Mouse (Mus musculus) fat pad, adult 2 months (tissue): Measurements from ENCODE around the gene Fgd4.
A peak's percentile ranks its signal among the peaks of the same experiment; 100 is the strongest.
"Not testable (repeated sequence)": the region's sequence is repeated elsewhere in the genome, so short reads cannot be mapped to it uniquely, and the experiment has no call there.

Source experiments
- DNase-seq: peaks from one replicate; pipeline ENCODE4 v3.0.0-alpha.2; 2011; ENCODE audit warnings: low read depth, low spot score; ENCODE audit errors: extremely low read depth

Fgd4 gene

DNA sequence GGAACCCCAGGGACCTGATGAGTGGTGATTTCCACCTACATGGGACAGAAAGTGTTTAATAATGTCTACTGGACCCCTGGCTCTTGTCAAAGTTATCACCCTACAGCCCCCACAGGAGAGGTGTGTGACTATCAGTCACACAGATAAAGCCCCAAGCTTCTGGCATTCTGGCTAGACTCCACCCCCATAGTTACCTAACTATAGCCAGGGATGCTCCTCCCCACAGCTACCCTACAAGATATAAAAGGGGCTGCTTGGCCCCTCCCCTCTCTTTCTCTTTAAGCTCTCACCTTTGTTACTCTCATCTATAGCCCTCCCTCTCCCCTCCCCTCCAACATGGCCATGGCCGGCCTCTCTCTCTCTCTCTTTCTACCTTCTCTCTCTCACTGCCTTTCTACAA, 53.7 kb downstream of the Fgd4 start:
- no peak for DNase-seq

DNA sequence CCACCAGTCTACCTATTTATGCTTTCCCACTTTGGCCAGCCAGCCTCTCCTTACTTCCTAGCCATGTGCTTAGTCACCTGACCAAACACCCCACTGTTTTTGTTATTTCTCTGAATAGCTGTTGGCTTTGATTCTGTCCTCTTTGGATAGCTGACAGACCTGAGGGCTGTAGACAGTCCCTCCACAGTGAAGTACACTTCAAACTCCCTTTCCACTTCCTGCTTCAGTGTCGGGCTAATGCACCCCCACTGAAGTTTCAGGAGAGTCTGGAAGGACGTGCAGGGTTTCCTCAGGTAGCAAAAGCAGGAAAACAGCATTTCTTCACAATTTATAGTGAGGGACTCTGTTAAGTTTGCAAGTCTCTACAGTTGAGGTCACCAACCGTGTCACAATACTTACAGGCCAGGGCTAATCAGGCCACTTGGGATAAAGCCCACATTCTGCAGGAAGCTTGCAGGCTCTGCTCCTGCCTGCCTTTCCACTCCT, 57.4 kb downstream of the Fgd4 start:
- no peak for DNase-seq

DNA sequence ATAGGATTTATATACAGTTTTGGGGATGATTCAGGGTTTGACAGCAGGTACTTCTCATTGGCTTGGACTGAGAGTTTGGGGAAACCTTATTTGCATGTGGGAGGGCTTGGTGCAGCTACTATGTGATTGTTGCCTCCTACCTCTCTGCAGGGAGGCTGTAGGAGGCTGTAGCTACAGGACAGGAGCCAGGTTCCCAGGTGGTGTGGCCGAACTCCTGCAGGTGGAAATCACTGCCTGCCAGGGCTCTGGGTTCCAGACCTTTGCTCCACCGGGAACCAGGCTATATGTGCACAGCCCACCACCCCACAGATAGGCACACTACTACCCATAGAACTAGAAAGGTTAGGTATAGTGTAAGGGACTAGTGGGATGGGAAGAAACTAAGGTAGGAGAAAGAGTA, 61.0 kb downstream of the Fgd4 start:
- DNase-seq: not testable (repeated sequence)

DNA sequence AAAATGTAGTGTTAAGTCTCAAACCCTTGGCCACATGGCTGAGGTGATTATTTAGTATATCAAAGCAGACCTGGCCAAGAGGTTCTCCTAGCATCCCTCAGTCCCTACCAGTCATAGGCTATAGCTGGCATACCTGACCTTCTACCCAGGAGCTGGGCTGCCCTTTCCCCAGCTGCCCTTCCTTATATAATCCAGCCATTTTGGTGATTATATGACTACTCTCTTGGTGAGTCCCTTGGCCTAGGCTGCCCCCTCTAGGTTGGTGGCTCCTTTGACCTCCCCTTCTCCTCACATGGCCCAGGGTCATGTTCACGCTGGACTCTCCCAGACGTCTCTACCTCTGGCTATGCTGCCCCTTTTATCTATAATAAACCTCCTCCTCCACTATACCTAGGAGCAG, 65.1 kb downstream of the Fgd4 start:
- no peak for DNase-seq

DNA sequence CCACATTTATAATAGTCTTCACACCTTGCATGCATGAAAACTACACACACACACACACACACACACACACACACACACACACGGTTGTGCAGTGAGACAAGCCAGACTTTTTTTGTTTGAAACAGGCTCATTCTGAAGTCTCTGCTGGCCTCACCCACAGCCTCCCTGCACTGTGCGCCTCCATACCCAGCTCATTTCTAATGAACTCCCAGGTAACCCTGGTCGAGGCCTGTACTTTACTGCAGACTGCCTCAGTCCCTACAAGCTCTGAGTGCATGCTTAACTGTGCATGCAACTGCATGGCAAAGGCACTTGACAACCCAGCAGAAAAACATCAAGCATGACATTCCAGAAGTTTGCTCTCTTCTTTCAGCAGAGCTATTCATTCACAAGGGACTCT, 72.3 kb downstream of the Fgd4 start:
- DNase-seq: no peak

DNA sequence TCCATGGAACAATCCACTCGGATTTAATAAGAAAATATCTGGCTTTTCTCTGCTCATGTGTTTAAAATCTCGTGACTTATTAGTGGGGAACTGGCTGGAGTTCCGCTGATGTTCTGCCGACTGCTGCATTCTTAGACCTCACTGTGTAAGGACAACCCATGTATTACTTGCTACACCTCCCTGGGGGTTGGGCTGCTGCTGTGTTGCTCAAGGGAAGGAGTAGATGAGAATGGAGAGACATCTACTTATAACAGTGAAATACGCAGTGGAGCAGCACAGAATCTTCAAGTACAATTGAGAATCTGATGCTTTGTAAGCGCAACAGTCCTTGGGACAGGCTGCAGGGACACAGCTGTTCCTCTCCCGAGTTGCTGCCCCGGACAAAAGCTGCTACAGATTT, 73.1 kb downstream of the Fgd4 start:
- DNase-seq: no peak

DNA sequence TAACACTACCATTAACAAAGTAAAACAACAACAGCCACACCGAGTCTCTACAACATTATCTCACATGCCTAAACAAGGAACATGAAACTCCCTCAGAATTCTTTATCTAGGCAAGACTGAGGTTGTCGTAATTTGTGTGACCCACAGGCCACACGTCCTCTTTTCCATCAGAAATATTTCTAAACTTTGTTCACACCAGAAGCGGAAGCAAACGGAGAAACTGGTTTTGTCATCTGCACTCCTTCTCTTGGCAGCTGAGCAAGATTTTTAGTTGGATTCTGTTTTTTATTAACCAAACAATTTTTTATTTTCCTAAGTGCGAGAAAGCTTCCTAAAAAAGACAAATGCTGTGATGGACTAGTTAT, 73.6 kb downstream of the Fgd4 start:
- DNase-seq: no peak

DNA sequence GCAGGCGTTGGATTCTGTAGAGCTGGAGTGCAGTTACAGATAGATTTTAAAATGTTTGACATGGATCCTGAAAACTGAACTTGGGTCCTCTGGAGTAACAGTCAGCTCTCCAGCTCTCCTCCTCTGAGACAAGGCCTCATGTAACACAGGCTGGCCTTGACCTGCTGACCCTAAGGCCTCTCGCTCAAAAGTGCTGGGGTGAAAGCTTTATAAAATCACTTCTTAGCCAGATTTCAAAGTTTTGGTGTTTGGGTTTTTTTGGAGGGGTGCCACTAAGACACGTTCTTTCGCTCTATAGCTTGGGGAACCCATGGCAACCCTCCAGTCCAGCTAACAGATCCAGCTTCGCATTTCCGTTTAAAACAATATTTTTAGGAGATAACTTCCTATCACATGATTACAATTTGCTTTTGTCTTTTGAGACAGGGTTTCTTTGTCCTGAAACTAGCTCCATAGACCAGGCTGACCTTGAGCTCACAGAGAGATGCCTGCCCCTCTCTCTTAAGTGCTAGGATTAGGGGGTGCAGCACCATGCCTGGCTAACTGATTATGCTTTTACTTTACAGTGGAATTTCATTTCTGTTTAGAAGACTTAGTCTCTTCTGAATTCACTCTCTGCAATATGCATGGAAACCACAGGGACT, 74.1 kb downstream of the Fgd4 start:
- no peak for DNase-seq

DNA sequence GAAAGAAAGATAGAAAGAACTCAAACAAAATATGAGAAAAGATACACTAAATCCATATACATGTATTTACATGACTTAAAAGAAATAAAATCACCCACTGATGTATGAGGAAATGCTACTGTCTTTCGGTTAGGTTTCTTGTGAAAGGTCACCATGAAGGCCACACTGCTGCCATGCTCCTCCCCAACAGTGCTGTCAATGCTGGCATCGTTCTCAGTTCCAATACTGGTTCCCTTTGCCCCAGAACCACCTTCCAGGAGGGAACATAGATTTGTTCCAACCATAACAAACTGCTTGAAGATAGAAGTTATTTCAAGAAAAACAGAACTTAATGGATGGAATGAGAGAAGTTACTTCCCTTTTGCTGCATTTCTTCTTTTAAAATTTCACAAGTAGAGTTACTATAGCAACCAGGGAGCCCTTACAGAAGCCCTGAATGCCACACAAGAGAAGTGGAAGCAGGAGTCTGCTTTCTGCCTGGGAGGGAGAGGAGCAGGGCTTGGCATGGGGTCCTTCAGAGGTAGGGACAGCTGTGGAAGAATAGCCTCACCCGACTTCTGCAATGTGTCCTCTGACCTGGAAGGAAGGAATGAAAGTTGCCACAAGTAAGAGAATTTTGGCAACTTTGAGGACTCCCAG, 75.0 kb downstream of the Fgd4 start:
- DNase-seq: peak; percentile 70

DNA sequence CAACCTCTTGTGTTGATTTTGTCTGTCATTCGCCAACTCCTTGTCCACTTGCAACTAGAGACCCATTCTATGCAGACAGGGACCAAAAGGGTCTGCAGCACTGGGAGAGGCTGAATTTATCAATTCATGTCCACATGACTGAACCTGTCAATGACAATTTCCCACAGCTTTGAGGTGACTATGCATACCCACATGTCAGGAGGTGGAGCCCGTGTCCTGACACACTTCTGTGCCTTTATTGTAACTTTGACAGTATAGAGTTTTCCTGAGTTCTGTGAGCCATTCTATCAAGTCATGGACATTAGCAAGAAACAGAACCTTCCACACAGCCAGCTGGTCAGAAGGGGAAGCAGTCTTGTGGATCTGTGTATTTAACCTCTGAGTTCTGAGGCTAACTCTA, 76.7 kb downstream of the Fgd4 start:
- no peak for DNase-seq

DNA sequence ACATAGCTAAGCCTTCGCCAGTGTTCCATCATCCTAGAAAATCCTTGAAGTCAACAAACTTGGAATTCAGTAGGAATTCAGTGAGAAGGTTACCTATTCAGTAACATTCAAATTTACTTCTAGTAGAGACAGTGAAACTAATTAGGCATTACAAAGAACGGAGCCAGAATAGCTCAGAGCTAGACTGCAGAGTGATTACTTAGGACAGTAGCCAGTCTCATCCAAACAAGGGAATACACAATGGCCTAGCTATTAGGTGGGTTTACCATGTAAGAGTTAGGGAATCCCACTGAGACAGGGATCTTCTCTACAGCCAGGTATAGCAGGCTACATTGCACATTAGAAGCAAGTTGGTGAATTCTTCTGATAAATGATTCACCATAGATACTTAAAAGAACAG, 77.5 kb downstream of the Fgd4 start:
- DNase-seq: not testable (repeated sequence)

DNA sequence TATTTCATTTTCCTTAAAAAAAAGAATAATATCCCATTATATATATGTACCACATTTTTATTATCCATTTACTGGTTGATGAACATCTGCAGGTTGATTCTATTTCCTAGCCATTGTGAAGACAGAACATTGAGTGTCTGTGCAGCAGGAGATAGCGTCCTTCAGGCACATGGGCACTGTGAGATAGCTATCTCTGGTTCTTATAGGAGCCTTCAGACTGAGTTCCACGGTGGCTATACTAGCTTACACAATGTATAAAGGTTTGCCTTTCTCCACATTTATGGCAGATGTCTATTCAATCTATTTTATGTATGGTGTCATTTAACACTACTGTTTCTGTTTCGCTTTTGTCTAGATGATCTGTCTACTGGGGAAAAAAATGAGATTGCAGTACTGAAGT, 98.9 kb downstream of the Fgd4 start:
- no peak for DNase-seq

DNA sequence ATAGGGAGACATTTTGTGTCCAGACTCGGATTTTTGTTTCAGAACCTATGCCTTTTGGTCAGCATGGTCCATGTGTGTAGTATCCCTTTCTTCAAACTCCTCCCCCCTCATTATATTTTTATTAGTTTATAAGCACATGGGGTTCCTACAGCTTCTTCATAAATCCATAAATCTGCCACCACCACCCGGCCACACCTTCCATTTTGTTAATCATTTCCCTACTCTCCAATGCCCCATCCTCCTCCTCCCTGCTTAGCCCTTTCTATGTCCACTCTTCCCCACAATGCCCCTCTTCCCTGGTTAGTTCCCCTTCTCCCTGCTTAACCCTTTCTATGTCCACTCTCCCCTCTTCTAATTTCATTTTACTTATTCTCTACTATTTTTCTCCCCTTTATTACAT, 99.4 kb downstream of the Fgd4 start:
- DNase-seq: no peak

DNA sequence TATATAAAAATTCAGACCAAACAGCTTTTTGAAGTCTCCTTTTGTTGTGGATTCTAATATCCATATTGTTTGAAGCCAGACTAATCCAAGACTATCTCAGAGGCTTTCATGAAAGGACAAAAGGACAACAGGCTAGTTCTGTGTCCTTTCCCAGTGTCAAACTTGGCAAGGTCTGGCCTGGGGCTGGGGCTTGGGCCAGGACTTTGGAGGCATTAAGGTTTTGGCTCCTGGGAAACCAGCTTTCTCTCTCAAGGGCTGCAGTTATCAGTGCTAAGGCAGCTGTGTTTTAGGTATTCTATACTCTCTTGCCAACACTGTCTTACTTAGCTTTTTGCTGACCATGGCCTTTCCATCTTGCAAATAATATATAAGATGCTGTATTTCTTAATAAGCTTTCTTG, 101.6 kb downstream of the Fgd4 start:
- DNase-seq: no peak

DNA sequence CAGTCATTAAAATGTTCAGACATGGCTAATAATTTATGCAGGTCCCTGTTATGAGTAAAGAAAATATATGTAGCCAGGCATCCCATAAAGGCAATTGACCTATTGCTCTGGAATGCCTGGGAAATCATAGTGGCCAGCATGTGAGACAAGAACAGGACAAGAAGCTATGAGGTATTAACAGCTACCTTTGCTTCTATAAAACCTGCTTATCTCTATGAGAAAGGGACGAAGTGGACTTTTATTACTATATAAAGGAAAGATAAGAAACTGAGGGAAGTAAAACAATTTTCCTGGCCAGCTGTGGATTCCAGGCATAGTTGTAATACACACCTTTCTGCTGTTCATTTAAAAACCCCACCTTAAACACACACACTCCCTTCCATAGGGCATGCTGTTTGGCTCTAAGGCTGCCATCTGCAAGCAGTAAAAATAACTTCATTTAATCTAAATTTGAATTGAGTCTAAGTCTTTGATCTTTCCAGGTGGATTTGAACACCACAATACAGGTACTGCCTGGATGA, 114.8 kb downstream of the Fgd4 start:
- no peak for DNase-seq

DNA sequence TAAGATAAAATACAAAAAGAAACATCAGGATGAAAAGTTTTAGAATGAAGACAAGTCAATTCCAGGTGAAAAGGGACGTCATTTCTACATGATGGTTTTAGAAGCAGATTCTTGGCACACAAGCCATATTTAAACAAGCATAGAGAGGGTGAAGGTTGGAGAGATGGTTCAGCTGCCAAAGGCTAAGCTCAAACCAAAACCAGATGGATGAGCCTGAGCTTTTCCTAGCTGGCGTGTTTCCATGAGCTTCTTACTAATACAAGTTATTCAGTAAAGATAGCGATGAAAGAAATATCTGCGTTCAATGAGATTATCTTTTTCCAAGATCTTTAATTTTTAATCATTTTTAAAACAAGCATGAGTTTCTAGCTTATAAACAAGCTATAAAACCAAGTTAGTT, 115.7 kb downstream of the Fgd4 start:
- peak; percentile 4 for DNase-seq

DNA sequence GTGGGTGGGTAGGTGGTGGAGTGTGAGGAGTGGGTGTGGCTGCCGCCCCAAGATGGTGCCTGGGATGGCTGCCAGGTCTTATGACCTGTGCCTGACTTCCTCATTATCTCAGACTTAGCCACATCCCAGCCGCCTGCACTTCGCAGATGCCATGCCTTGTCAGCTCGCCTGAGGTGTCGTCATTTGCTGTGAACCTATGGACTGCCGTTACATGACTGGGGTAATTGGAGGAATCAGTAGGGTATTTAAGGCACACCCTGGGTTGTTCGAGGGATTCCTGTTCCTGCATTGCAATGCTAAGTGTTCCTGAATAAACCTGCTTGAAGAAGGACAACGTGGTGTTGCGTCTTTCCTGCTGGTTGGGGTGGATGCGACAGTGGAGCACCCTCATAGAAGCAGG, 126.9 kb downstream of the Fgd4 start:
- DNase-seq: not testable (repeated sequence)

DNA sequence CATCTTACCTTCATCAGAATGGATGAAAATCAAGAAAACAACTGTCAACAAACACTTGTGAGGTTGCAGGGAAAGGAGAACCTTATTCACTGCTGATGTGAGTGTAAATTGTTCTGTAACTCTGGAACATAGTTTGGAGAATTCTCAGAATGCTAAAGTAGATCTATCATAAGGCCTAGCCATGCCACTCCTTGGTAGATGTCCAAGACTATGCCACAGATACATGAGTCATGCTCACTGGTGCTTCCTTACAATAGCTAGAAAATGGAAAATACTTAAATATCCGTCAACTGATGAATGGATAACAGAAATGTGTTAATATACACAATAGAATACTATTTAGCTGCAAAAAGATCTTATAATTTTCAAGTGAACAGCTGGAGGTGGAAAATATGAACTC, 150.3 kb downstream of the Fgd4 start:
- no peak for DNase-seq

DNA sequence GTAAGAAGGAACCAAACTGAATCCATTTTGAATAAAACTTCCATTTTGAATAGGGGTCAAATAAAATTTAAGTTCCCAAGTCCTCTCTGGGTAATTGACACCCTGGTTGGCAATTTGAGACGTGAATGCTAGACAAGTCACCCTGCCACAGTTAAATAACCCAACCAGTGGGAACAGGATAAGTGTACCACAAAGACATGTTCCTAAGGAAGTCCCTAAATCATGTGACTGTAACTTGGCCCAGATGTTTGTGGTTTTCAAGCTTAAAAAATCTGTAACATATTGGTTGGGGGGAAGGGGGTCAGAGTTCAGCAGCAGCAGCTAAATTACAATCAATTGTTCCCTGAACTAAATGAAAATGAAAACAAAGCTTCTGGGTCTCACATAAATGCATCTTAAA, 161.9 kb downstream of the Fgd4 start:
- no peak for DNase-seq

DNA sequence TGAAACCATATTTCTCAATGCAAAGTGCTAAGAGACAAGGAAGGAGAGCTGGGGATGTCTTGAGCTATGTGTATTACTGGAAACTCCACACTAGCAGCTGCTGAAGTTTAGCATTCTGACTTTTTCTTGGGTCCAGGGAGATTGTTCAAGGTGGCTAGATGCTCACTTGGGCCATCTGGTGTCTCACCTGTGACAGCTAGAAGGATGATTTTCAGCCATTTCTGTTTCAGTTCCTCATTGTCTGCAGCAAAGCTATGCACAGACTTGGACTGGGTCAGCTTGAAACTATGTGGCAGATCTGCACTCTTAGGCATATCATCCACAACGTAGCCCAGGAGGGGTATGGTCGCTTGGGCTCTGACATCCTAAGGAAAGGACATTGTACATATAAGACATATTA, 177.9 kb downstream of the Fgd4 start:
- no peak for DNase-seq

DNA sequence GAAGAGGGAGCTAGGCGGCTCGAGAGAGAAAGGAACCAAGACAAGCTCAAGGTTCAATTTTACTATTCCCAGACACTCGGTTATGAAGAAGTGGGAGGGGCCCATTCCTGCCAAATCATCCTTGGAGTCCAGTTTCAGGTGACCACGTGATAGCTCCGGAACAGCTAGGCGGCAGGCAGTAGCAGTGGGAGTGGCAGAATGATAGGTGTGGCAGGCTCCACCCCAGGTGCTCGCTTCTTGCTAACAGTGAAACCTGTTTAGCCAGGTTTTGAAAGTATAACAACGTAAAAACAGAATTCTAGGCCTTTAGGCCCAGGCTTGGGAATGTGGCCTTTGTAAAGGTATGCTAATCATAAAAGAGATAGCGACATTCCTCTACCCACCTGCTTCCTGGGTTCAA, 233.1 kb downstream of the Fgd4 start:
- not testable (repeated sequence) for DNase-seq
